Mouse (Mus musculus): ENCODE results near the gene Ankdd1a.

GRCm38 (mm10) chr9:65547111-65547510, 27.1 kb upstream of the Ankdd1a start:
- TF ChIP-seq CTCF (IDR thresholded peaks at IDR 0.05; ENCODE audit: insufficient read depth, low read length) (no peak), POLR2A (IDR thresholded peaks at IDR 0.05; ENCODE audit: borderline replicate concordance, extremely low read depth, low read depth, low read length) (no peak)

Data from lung, adult 2 months (tissue).